Mouse (Mus musculus): ENCODE results near the gene Znrf3.

GRCm38 (mm10) chr11:5414856-5415616 is 29.6 kb downstream of the Znrf3 start:
- TF ChIP-seq POLR2A (IDR thresholded peaks at IDR 0.05; ENCODE audit: borderline replicate concordance, low read depth, low read length) = no peak
- no peak for TF ChIP-seq CTCF (IDR thresholded peaks at IDR 0.05; ENCODE audit: low read depth, low read length)
